Mouse (Mus musculus) stomach, postnatal 0 days (tissue): ENCODE measurements at regions not wholly inside any gene's neighbourhood (a gene's known extent, or its start where the extent isn't known, plus 50 kb on each side); places are given as distances from the start of the nearest gene placed in this dataset.

Source experiments
- ATAC-seq: fragments of 200-750 bp; cut with Nextera tagmentation; 2 replicates; pipeline ENCODE4 v1.8.0; 2017; ENCODE audit not compliant: low FRiP score, low TSS enrichment
- DNase-seq: peaks from one replicate; pipeline ENCODE4 v3.0.0-alpha.2; 2016; ENCODE audit warnings: low spot score
- H3K27ac ChIP-seq: fragments of 300-500 bp; sonication (generic); replicated peaks from 2 replicates; pipeline ENCODE4 v1.5.1; 2014; ENCODE audit warnings: mild to moderate bottlenecking, control low read depth
- H3K27me3 ChIP-seq: fragments of 300-500 bp; sonication (generic); 2 replicates; pipeline ENCODE4 v1.6.1; 2014; ENCODE audit warnings: low read length; ENCODE audit not compliant: control insufficient read depth, insufficient read depth
- H3K36me3 ChIP-seq: fragments of 300-500 bp; sonication (generic); 2 replicates; pipeline ENCODE4 v1.6.1; 2014; ENCODE audit warnings: low read length, mixed read lengths; ENCODE audit not compliant: control insufficient read depth, insufficient read depth
- H3K4me1 ChIP-seq: fragments of 300-500 bp; sonication (generic); replicated peaks from 2 replicates; pipeline ENCODE4 v1.6.1; 2014; ENCODE audit warnings: antibody characterized with exemption; ENCODE audit not compliant: control insufficient read depth, insufficient read depth
- H3K4me2 ChIP-seq: fragments of 300-500 bp; sonication (generic); replicated peaks from 2 replicates; pipeline ENCODE4 v1.6.1; 2014; ENCODE audit warnings: low read depth, mild to moderate bottlenecking, control low read depth, moderate library complexity
- H3K4me3 ChIP-seq: fragments of 300-500 bp; sonication (generic); 2 replicates; pipeline ENCODE4 v1.5.1; 2014; ENCODE audit warnings: low read depth, low read length, control low read depth
- H3K9ac ChIP-seq: fragments of 300-500 bp; sonication (generic); 2 replicates; pipeline ENCODE4 v1.6.1; 2014; ENCODE audit warnings: mild to moderate bottlenecking, low read length, control low read depth, mixed read lengths
- H3K9me3 ChIP-seq: fragments of 300-500 bp; sonication (generic); 2 replicates; pipeline ENCODE4 v1.6.1; 2016; ENCODE audit warnings: low read length; ENCODE audit not compliant: control insufficient read depth
- CTCF ChIP-seq: IDR thresholded peaks from 2 replicates; pipeline ENCODE4 v1.5.1; 2016; ENCODE audit warnings: antibody characterized with exemption, low read depth, mild to moderate bottlenecking, moderate library complexity
- EP300 ChIP-seq: optimal IDR thresholded peaks from 2 replicates; pipeline ENCODE3; 2016; ENCODE audit warnings: antibody characterized with exemption
- WGBS: fragments of 180-500 bp; shearing (Covaris S2); extraction: QIAGEN DNeasy Blood & Tissue Kit; methylation state at CpG from one replicate; pipeline ENCODE4 v1.1.7; 2014; 5-methylcytosine and 5-hydroxymethylcytosine counted together

DNA sequence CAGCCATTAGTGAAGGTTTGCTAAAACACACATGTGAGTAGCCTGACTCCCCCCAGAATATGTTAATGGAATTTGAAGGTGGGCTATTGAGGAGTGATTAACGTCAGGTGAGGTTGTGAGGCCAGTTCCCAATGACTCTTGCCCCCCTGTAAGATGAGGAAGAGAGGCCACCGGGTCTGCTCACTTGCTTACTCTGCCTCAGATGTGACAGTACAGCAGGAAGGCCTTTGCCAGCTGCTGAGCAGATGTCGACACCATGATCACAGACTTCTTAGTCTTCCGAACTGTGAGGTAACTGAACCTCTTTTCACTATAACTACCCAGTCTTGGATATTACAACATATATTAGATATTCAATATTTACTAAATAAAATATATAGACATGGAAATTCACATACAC is 127.4 kb downstream of the Kdr start:
- DNase-seq (no peak), ATAC-seq (no peak)
- Histone ChIP-seq H3K36me3 (no peaks in the 10 kb centered on the region), H3K4me3 (no peak overlapping the region), H3K27ac (no peak overlapping the region), H3K9me3 (no peaks in the 10 kb centered on the region), H3K9ac (no peak overlapping the region), H3K4me1 (no peaks in the 10 kb centered on the region), H3K4me2 (no peak overlapping the region), H3K27me3 (no peaks in the 10 kb centered on the region)
- WGBS = 79% methylated on average over 4 of the region's 4 CpGs
- TF ChIP-seq CTCF = no peak
- no peak for TF ChIP-seq EP300

DNA sequence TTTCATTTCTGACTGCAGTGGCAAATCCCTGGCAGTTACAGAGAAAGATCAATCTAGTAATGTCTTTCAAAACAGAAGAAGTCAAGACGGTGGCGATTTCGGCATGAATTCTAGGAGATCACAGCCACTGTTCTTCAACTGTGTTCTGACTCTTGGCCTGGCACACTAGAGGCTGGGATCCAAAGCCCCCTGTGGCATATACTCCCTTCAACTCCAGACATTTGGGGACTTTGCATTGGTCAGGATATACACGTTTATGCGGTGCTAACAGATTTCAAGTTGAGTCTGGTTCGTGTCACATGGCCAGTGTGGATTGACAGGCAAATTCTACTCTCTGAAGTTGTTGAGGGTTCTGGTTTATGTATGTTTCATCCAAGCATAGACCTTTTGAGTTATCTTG is 130.3 kb downstream of the Kdr start:
- Histone ChIP-seq H3K36me3 (no peaks in the 10 kb centered on the region), H3K9me3 (no peaks in the 10 kb centered on the region), H3K4me1 (no peaks in the 10 kb centered on the region), H3K27ac (no peak overlapping the region), H3K4me3 (no peak overlapping the region), H3K4me2 (no peak overlapping the region), H3K27me3 (no peaks in the 10 kb centered on the region), H3K9ac (no peak overlapping the region)
- ATAC-seq (no peak), DNase-seq (no peak)
- TF ChIP-seq EP300 (no peak), CTCF (no peak)
- 92% methylated on average over 6 of the region's 6 CpGs for WGBS

DNA sequence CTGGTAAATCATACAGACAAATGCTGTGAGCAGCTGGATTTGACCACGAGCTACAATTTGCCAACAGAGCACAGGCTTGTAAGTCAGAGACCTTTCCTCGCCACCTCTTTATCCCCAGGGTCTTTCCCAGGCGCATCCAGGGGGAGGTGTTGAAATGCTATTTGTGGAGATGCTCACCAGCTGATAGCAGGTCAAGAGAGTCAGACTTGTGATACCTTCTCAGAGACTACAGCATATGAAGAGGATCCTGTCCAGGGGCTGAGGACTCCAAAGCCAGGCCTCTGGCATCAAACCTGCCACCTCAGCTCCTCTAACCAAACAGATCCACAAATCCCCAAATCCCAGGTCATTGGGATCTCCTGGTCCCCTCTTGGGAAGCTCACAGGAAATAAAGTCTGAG is 130.9 kb downstream of the Kdr start:
- ATAC-seq = no peak
- H3K4me3 ChIP-seq = no peak overlapping the region
- no peak for TF ChIP-seq EP300
- no peak for TF ChIP-seq CTCF
- WGBS = 79% methylated on average over 3 of the region's 3 CpGs
- no peaks in the 10 kb centered on the region for H3K9me3 ChIP-seq
- H3K9ac ChIP-seq = no peak overlapping the region
- H3K36me3 ChIP-seq = no peaks in the 10 kb centered on the region
- no peaks in the 10 kb centered on the region for H3K4me1 ChIP-seq
- H3K4me2 ChIP-seq = no peak overlapping the region
- no peak overlapping the region for H3K27ac ChIP-seq
- no peaks in the 10 kb centered on the region for H3K27me3 ChIP-seq
- no peak for DNase-seq

DNA sequence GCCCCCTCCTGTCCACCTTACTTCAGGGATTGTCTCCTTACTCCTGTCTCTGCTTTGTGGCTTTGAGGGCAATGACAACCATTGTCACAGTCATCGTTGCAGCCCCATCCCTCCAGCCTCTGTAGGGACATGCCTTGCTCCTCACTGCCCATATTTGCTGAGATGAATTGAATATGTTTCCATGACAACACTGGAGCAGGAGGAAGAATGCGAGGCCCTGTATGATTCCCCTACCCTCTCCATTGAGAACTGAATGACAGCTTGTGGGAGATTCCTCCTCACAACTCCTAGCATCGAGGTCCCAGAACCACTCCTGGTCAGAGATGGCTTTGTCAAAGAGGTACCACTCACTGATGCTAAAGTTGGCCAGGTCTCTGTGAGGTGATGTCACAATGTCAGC is 132.2 kb downstream of the Kdr start:
- Histone ChIP-seq H3K36me3 (no peaks in the 10 kb centered on the region), H3K4me3 (no peak overlapping the region), H3K4me2 (no peak overlapping the region), H3K27me3 (no peaks in the 10 kb centered on the region), H3K27ac (no peak overlapping the region), H3K4me1 (no peaks in the 10 kb centered on the region), H3K9me3 (no peaks in the 10 kb centered on the region), H3K9ac (no peak overlapping the region)
- TF ChIP-seq EP300 (no peak), CTCF (no peak)
- 69% methylated on average over 3 of the region's 3 CpGs for WGBS
- no peak for DNase-seq
- ATAC-seq = no peak

DNA sequence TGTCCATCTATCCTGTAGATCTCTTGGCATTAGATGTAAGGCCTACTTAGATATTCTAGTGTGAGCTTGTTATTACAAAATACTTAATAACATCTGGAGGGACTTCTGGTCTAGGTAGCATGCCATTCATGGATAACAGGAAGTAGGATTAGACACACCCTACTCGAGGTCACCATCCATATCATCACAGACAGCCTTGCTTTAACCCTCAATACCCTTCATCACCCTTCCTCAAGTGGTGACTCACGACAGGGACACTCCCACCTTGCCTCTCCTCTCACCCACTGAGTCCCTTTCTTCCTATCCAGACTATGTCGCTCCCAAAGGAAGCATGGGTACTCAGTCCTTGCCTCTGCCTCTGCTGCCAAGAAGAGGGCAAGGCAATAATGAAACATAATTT is 134.5 kb downstream of the Kdr start:
- H3K36me3 ChIP-seq = no peaks in the 10 kb centered on the region
- TF ChIP-seq CTCF = no peak
- no peak for TF ChIP-seq EP300
- 73% methylated on average over 3 of the region's 3 CpGs for WGBS
- H3K9ac ChIP-seq = no peak overlapping the region
- H3K27ac ChIP-seq = no peak overlapping the region
- DNase-seq = no peak
- no peaks in the 10 kb centered on the region for H3K9me3 ChIP-seq
- ATAC-seq = no peak
- H3K27me3 ChIP-seq = no peaks in the 10 kb centered on the region
- H3K4me3 ChIP-seq = no peak overlapping the region
- H3K4me2 ChIP-seq = no peak overlapping the region
- no peaks in the 10 kb centered on the region for H3K4me1 ChIP-seq

DNA sequence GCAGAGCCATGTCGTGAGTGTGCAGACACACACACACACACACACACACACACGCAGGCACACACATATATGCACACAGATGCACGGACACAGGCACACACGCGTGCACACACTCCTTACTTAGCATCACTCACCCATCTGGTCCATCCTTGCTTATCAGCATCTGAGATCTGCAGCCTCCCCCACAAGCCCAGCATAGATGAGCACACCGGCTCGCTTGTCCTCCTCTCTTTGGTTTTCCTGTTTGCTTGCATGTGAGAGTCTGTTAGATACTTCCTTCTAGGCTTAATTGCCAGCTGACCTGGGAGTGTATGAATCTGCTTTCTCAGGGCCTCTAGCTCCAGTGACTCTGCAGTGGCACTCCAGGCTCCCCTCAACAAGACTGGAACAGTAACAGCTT is 137.8 kb downstream of the Kdr start:
- Histone ChIP-seq H3K27me3 (no peaks in the 10 kb centered on the region), H3K36me3 (no peaks in the 10 kb centered on the region), H3K4me2 (no peak overlapping the region), H3K4me1 (no peaks in the 10 kb centered on the region), H3K4me3 (no peak overlapping the region), H3K27ac (no peak overlapping the region), H3K9me3 (no peaks in the 10 kb centered on the region), H3K9ac (no peak overlapping the region)
- no peak for ATAC-seq
- no peak for DNase-seq
- WGBS = 87% methylated on average over 7 of the region's 7 CpGs
- no peak for TF ChIP-seq CTCF
- TF ChIP-seq EP300 = no peak
